Mouse (Mus musculus) MEL (cell line): ENCODE measurements around the gene Gramd4.

Experiments used
- CTCF ChIP-seq, 3 experiments: IDR thresholded peaks in 2 of 3; conservative IDR thresholded peaks in 1 of 3; 2 replicates each; pipeline ENCODE4 v1.5.1; 2011 to 2012; ENCODE audit warnings: low read length in 3 of 3, low read depth in 2 of 3, mild to moderate bottlenecking in 2 of 3, improper control_type of control experiment in 1 of 3, inconsistent platforms in 1 of 3, mixed read lengths in 1 of 3, moderate library complexity in 1 of 3; ENCODE audit not compliant: control insufficient read depth in 1 of 3, insufficient read depth in 1 of 3, poor library complexity in 1 of 3, severe bottlenecking in 1 of 3
- ETS1 ChIP-seq: IDR thresholded peaks from 2 replicates; pipeline ENCODE4 v1.6.1; 2012; ENCODE audit warnings: low read depth, mild to moderate bottlenecking, inconsistent platforms, low read length, improper control_type of control experiment, moderate library complexity
- JUND ChIP-seq: IDR thresholded peaks from 2 replicates; pipeline ENCODE4 v1.6.1; 2011; ENCODE audit warnings: low read depth, mild to moderate bottlenecking, improper control_type of control experiment, low read length
- KAT2A ChIP-seq: conservative IDR thresholded peaks from 2 replicates; pipeline ENCODE4 v1.6.1; 2012; ENCODE audit warnings: low read depth, low read length, improper control_type of control experiment, inconsistent platforms
- MAX ChIP-seq: IDR thresholded peaks from 2 replicates; pipeline ENCODE4 v1.6.1; 2011; ENCODE audit warnings: low read length, improper control_type of control experiment
- MAZ ChIP-seq: IDR thresholded peaks from 2 replicates; pipeline ENCODE4 v1.6.1; 2012; ENCODE audit warnings: low read depth, mild to moderate bottlenecking, inconsistent platforms, low read length, improper control_type of control experiment
- POLR2A ChIP-seq, 2 experiments: IDR thresholded peaks; 2 replicates each; pipeline ENCODE4 v1.6.1; 2011 to 2012; ENCODE audit warnings: low read length in 2 of 2, mild to moderate bottlenecking in 2 of 2, control low read depth in 1 of 2, improper control_type of control experiment in 1 of 2, low read depth in 1 of 2, moderate library complexity in 1 of 2; ENCODE audit not compliant: control insufficient read depth in 1 of 2, insufficient read depth in 1 of 2, poor library complexity in 1 of 2
- POLR2AphosphoS5 ChIP-seq: IDR thresholded peaks from 2 replicates; pipeline ENCODE4 v1.6.1; 2012; ENCODE audit warnings: low read depth, borderline replicate concordance, mild to moderate bottlenecking, inconsistent platforms, low read length, moderate library complexity, mixed read lengths
- RCOR1 ChIP-seq: IDR thresholded peaks from 2 replicates; pipeline ENCODE4 v1.6.1; 2012; ENCODE audit warnings: low read depth, mild to moderate bottlenecking, inconsistent platforms, low read length, improper control_type of control experiment
- USF2 ChIP-seq, 2 experiments: IDR thresholded peaks; 2 replicates each; pipeline ENCODE4 v1.6.1; 2011 to 2012; ENCODE audit warnings: improper control_type of control experiment in 2 of 2, low read length in 2 of 2, borderline replicate concordance in 1 of 2, inconsistent platforms in 1 of 2, low read depth in 1 of 2, mild to moderate bottlenecking in 1 of 2; ENCODE audit not compliant: insufficient read depth in 1 of 2

GRCm38 (mm10) chr15:86181941-86182439 is 124.5 kb downstream of the Gramd4 start:
- TF ChIP-seq POLR2A (IDR thresholded peaks at IDR 0.05; ENCODE audit: control insufficient read depth in 1 of 2, insufficient read depth in 1 of 2, low read depth in 1 of 2, low read length in 2 of 2, poor library complexity in 1 of 2) (no peak), ETS1 (peak; percentile 58), MAX (no peak), CTCF (IDR thresholded peaks at IDR 0.05 in 2 of 3, conservative IDR thresholded peaks at IDR 0.05 in 1 of 3; ENCODE audit: control insufficient read depth in 1 of 3, insufficient read depth in 1 of 3, low read depth in 2 of 3, low read length in 3 of 3, poor library complexity in 1 of 3, severe bottlenecking in 1 of 3) (no peak), KAT2A (no peak), POLR2AphosphoS5 (no peak), MAZ (peak; percentile 66; the same call in 1 of the 2 replicates), JUND (no peak), RCOR1 (0 out of 2 replicates have a peak, but pooled peaks have one; percentile 22), USF2 (IDR thresholded peaks at IDR 0.05; ENCODE audit: borderline replicate concordance in 1 of 2, insufficient read depth in 1 of 2, low read depth in 1 of 2, low read length in 2 of 2) (no peak)
